Mouse (Mus musculus): Measurements from ENCODE around the gene Filip1l. TPM values are rescaled to one million over a fixed set of nuclear protein-coding genes. Genes with fewer than 3 reads are reported as not detected.
A peak's percentile ranks its signal among the peaks of the same experiment; 100 is the strongest.

The Filip1l gene
- polyA plus RNA-seq, 1 experiment from 2014 or later = 9.8 TPM

DNA sequence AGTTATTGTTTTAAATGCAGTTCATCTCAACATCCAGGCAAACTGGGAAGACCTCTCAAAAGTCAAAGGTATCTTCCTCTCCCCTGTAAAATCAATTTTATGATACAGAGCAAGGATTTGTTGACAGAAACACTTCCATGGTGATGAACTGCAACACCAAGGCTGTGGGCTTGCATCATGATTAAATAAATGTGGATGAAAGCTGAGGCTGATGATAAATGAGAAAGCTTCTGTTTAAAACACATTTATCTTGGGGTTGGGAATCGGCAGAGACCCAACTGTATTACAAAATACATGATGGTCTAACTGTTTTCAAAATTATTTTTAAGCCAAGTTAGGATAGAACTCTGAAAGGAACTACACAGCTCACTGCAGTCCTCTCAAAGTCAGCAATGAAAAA is 220.9 kb downstream of the Filip1l start:
- Histone ChIP-seq H3K4me1 (no peaks in the 10 kb centered on the region), H3K27ac (no peak overlapping the region), H3K4me3 (no peak overlapping the region), H3K9ac (no peak overlapping the region), H3K9me3 (replicated peaks) (no peaks in the 10 kb centered on the region), H3K27me3 (no peaks in the 10 kb centered on the region), H3K4me2 (replicated peaks) (no peak overlapping the region), H3K36me3 (0 out of 2 replicates have a peak, but pooled peaks cover 3% of the 10 kb centered on the region)
- 90% methylated on average over 1 of the region's 1 CpGs for WGBS
- no peak for ATAC-seq (ENCODE audit: low FRiP score)

DNA sequence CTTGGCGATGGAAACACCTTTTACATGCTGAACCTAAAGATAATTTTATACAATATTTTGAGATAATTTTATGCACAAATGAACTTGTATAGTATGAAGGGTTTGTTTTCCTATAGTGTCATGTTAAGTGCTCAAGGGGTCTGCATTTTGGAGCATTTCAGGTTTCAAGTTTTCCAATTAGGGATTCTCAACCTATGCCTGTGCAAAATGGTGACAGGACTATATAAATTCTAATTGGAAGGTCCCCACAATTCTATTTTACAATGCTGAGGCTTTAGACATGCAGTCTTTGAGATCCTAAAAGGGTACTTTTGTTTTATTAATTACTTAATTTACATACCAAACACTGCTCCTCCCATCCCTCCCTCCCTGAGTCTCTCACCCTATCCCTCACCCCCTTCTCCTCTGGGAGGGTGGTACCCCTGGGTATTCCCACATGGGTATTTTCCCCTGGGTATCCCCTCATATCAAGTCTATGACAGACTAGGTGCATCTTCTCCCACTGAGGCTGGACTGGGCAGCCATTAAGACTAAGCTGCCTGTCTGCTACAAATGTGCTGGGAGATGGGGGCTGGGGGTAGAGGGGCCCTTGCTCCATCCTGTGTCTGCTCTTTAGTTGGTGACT is 223.0 kb downstream of the Filip1l start:
- 94% methylated on average over 1 of the region's 1 CpGs for WGBS
- Histone ChIP-seq H3K4me1 (no peaks in the 10 kb centered on the region), H3K36me3 (no peaks in the 10 kb centered on the region), H3K4me2 (replicated peaks) (no peak overlapping the region), H3K4me3 (no peak overlapping the region), H3K27ac (no peak overlapping the region), H3K9ac (no peak overlapping the region), H3K9me3 (replicated peaks) (no peaks in the 10 kb centered on the region), H3K27me3 (no peaks in the 10 kb centered on the region)
- no peak for ATAC-seq (ENCODE audit: low FRiP score)

DNA sequence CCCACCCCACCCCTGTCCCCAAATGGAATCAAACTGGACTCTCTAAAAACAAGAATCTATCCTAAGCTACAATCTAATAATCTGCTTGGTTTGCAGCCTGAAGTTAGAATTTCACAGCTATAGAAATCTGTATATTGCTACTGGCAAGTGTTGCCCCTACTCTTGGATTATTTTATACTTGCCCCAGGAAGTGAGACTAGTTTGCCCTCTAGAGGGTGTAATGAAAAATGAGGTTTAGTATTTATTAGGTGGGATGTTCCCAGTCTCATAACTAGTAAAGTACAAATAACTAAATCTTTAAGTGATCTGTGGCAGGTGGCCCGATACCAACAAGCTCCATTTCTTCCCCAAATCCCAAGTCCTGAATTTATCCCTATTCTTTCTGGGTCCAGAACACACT is 224.6 kb downstream of the Filip1l start:
- Histone ChIP-seq H3K36me3 (no peaks in the 10 kb centered on the region), H3K9me3 (replicated peaks) (no peaks in the 10 kb centered on the region), H3K27ac (no peak overlapping the region), H3K27me3 (no peaks in the 10 kb centered on the region), H3K4me2 (replicated peaks) (no peak overlapping the region), H3K4me1 (no peaks in the 10 kb centered on the region), H3K9ac (no peak overlapping the region), H3K4me3 (no peak overlapping the region)
- 79% methylated on average over 1 of the region's 1 CpGs for WGBS
- ATAC-seq (ENCODE audit: low FRiP score) = no peak

DNA sequence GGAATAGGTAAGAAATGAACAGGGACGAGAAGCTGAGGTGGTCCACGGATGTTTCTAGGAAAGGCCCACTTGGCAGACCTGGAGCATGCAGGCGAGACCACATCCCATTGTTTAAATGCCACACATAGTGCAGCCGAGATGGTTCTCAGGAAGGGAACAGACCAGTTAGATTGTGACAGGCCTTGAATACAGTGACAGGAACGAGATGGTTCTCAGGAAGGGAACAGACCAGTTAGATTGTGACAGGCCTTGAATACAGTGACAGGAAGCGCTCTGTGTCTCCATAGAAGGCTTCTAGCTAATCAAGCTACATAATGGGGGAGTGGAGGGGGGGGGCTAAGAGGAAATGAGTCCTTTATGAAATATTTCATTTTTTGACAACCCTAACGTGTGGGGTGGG is 227.1 kb downstream of the Filip1l start:
- no peak overlapping the region for H3K9ac ChIP-seq
- 71% methylated on average over 7 of the region's 7 CpGs for WGBS
- no peak overlapping the region for H3K4me3 ChIP-seq
- H3K9me3 ChIP-seq (replicated peaks) = no peaks in the 10 kb centered on the region
- no peaks in the 10 kb centered on the region for H3K36me3 ChIP-seq
- no peak overlapping the region for H3K27ac ChIP-seq
- H3K27me3 ChIP-seq = no peaks in the 10 kb centered on the region
- H3K4me1 ChIP-seq = no peaks in the 10 kb centered on the region
- no peak overlapping the region for H3K4me2 ChIP-seq (replicated peaks)
- no peak for ATAC-seq (ENCODE audit: low FRiP score)

GRCm38 (mm10) chr16:57582008-57582407 is 229.1 kb downstream of the Filip1l start:
- no peaks in the 10 kb centered on the region for H3K9me3 ChIP-seq (replicated peaks)
- no peaks in the 10 kb centered on the region for H3K27me3 ChIP-seq
- no peaks in the 10 kb centered on the region for H3K36me3 ChIP-seq
- H3K4me2 ChIP-seq (replicated peaks) = no peak overlapping the region
- H3K4me1 ChIP-seq = no peaks in the 10 kb centered on the region
- no peak overlapping the region for H3K4me3 ChIP-seq
- H3K27ac ChIP-seq = no peak overlapping the region
- no peak overlapping the region for H3K9ac ChIP-seq
- no peak for ATAC-seq (ENCODE audit: low FRiP score)
- 87% methylated on average over 2 of the region's 2 CpGs for WGBS

DNA sequence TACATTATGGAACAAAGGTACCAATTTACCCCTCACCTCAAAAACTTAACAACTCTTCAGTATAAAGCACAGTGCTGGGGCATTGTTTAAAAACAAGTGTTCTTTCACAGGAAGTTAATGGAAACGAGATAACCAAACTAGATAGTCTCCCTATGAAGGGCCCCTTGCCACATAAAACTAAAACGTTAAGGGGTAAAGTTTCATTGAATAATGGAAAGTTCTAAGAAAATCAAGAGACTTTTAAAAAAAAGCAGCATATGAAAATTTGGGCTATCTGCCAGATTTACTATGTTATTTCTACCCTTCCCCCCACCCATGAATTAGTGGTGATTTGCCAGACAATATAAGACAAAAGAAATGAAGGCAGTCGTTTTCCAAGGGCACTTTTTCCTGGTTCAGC is 232.3 kb downstream of the Filip1l start:
- WGBS = 63% methylated on average over 3 of the region's 3 CpGs
- Histone ChIP-seq H3K27me3 (no peaks in the 10 kb centered on the region), H3K27ac (no peak overlapping the region), H3K36me3 (no peaks in the 10 kb centered on the region), H3K4me3 (no peak overlapping the region), H3K4me1 (no peaks in the 10 kb centered on the region), H3K4me2 (replicated peaks) (no peak overlapping the region), H3K9me3 (replicated peaks) (no peaks in the 10 kb centered on the region), H3K9ac (no peak overlapping the region)
- ATAC-seq (ENCODE audit: low FRiP score) = no peak

DNA sequence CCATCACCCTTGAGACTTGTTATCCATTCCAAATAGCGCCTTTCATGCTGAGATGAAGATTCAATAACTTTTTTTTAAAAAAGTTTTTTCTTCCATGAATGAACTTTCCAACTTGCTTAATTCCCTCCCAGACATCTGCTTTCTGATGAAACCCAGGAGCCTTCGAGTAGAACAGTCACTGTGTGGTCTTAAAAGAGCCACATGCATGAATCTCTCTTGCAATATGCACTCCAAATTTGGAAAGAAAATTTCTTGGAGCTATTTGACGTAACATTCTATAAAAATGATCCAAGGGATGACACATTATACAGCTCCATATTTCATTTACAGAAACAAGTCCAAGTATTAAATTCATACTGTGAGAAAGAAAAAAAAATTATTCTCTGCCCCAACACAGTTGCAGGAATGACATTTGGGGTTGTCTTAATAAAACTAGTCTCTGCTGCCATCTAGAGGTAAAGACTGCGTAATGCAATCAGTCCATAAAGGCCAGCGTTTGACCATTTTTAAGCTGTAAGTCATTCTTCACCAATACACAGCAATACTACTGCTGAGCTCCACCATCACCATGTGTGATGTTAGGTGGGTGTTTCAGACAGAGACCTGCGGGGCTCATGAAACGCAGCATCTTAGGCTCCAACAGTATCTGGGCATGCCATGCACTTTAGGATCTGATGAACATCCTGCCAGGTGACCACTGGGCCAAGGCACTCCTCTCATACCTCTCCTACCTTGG is 240.7 kb downstream of the Filip1l start:
- Histone ChIP-seq H3K36me3 (no peaks in the 10 kb centered on the region), H3K4me1 (no peaks in the 10 kb centered on the region), H3K9me3 (replicated peaks) (no peaks in the 10 kb centered on the region), H3K27ac (no peak overlapping the region), H3K9ac (no peak overlapping the region), H3K4me3 (no peak overlapping the region), H3K27me3 (no peaks in the 10 kb centered on the region), H3K4me2 (replicated peaks) (no peak overlapping the region)
- 41% methylated on average over 7 of the region's 7 CpGs for WGBS
- ATAC-seq (ENCODE audit: low FRiP score) = no peak

GRCm38 (mm10) chr16:57597295-57597957 is 244.5 kb downstream of the Filip1l start:
- 90% methylated on average over 4 of the region's 4 CpGs for WGBS
- no peak overlapping the region for H3K27ac ChIP-seq
- no peak for ATAC-seq (ENCODE audit: low FRiP score)

GRCm38 (mm10) chr16:57601031-57601430 is 248.1 kb downstream of the Filip1l start:
- Histone ChIP-seq H3K9ac (no peak overlapping the region), H3K36me3 (no peaks in the 10 kb centered on the region), H3K4me2 (replicated peaks) (no peak overlapping the region), H3K4me1 (no peaks in the 10 kb centered on the region), H3K4me3 (no peak overlapping the region), H3K27me3 (no peaks in the 10 kb centered on the region), H3K9me3 (replicated peaks) (no peaks in the 10 kb centered on the region), H3K27ac (no peak overlapping the region)
- no peak for ATAC-seq (ENCODE audit: low FRiP score)

More at GRCm38 (mm10) chr16:57597295-57597957, 244.5 kb downstream of the Filip1l start:
- Histone ChIP-seq H3K4me2 (replicated peaks) (no peak overlapping the region), H3K9ac (no peak overlapping the region), H3K27me3 (no peaks in the 10 kb centered on the region), H3K9me3 (replicated peaks) (no peaks in the 10 kb centered on the region), H3K36me3 (no peaks in the 10 kb centered on the region), H3K4me1 (no peaks in the 10 kb centered on the region), H3K4me3 (no peak overlapping the region)

GRCm38 (mm10) chr16:57606444-57607227 is 253.7 kb downstream of the Filip1l start, which contains the start of gene Cmss1:
Gene Cmss1, minus strand, starts transcription at chr16:57606864.
- Histone ChIP-seq H3K27ac (peak within 1 kb of the TSS; percentile 66), H3K4me1 (peaks cover 5% of the 10 kb centered on the region), H3K9ac (peak within 1 kb of the TSS; percentile 72), H3K4me3 (peak within 1 kb of the TSS; percentile 87), H3K27me3 (no peaks in the 10 kb centered on the region), H3K4me2 (replicated peaks) (peak within 1 kb of the TSS; percentile 80), H3K36me3 (no peaks in the 10 kb centered on the region), H3K9me3 (replicated peaks) (no peaks in the 10 kb centered on the region)
- peak; percentile 94 for ATAC-seq (ENCODE audit: low FRiP score)
- under 1% methylated on average over 64 of the region's 64 CpGs for WGBS

DNA sequence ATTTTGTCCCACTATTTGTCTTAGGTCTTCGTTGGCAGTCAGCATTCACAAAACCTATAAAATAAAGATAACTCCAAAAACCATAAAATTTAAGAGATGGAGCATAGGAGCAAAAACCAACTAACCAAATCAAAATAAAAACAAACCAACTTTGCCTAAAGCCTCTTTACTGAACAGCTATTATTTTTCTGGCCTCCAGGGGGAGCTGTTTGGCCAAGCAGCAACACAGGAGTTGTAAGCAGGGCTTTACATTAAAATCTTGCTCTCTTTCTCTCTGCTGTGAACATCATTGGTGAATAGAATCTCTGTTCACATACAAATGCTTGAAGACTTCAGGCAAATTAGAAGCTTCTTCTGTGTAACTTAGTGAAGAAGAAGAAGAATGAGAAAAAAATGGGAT is 258.9 kb downstream of the Filip1l start:
- H3K36me3 ChIP-seq = no peaks in the 10 kb centered on the region
- H3K4me2 ChIP-seq (replicated peaks) = no peak overlapping the region
- peaks cover 5% of the 10 kb centered on the region for H3K4me1 ChIP-seq
- no peaks in the 10 kb centered on the region for H3K27me3 ChIP-seq
- no peak for ATAC-seq (ENCODE audit: low FRiP score)
- no peak overlapping the region for H3K9ac ChIP-seq
- H3K27ac ChIP-seq = no peak overlapping the region
- 0% methylated on average over 1 of the region's 1 CpGs for WGBS
- H3K4me3 ChIP-seq = no peak overlapping the region
- H3K9me3 ChIP-seq (replicated peaks) = no peaks in the 10 kb centered on the region

All from hindbrain, embryonic 12.5 days (tissue).